Mouse (Mus musculus): ENCODE results near the gene Aes. TPM values are rescaled to one million over a fixed set of nuclear protein-coding genes. Genes with fewer than 3 reads are reported as not detected.

The Aes gene
- polyA plus RNA-seq, 1 experiment from 2014 or later: 467 TPM

DNA sequence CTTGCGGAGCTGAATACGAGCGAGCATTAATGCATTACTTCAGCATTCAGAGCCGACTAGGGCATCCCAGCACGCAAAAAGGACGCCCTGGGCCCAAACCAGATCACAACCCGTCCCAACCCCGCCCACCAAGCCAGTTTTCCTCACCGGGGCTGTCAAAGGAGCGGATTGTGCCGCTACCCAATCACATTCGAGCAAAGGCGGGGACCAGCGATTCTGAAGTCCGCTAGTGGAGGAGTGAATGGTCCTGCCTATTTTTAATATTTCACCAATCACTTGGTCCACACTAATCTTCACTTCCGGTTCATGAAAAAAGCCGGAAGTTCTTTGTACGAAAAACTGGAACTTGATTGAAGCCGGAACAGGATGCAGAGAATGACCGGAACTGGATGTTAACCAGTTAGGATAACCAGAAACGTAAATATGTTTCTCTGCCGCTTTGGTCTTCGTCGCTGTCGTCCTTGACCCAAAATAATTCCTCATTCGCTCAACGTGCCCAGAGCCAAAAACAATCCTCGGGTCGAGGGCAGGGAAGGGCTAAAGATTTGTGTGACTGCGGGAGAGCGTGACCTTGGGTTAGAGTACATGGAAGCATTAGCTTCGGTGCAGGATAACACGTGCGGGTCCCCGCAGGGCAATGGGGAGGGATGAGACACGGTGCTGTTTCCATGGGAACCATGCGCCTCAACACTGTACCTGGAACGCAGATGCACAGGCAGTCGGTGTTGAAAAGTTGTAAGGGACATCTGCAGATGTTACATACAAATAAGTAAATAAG, 46.9 kb downstream of the Aes start, which contains the start of gene BC025920:
Gene BC025920 (plus strand): TSS at position 297 of the 778 bp plus-strand sequence.
- peaks cover 22% of the 10 kb centered on the region for H3K4me1 ChIP-seq
- H3K9me3 ChIP-seq: no peaks in the 10 kb centered on the region
- H3K27ac ChIP-seq: peak within 1 kb of the TSS; percentile 92
- H3K4me3 ChIP-seq: peak within 1 kb of the TSS; percentile 69
- 1% methylated on average over 39 of the region's 39 CpGs for WGBS
- no peaks in the 10 kb centered on the region for H3K27me3 ChIP-seq (ENCODE audit: insufficient read depth, poor library complexity, severe bottlenecking)
- peaks cover 18% of the 10 kb centered on the region; the same call in 1 of the 2 replicates for H3K36me3 ChIP-seq
- peak; percentile 99 for DNase-seq (ENCODE audit: low spot score)

DNA sequence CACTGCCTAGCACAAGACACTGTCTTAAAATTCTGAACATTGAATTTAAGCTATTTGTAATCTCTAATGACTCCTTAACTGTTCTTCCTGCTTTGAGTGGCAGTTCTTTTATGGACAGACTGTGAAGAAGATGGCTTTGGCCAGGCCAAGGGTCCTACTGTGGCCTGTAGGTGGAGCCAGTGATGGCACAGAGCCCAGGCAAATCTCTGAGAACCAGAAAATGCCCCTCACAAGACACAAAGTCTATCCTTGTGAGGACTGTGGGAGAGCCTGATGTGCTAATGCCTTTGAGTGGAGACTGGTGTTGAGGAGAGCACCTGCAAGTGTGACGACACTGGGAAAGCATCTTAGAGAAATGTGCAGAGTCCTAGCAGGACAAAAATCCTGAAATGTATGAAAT, 49.0 kb downstream of the Aes start:
- no peak for DNase-seq (ENCODE audit: low spot score)
- WGBS: 82% methylated on average over 1 of the region's 1 CpGs
- Histone ChIP-seq H3K27me3 (ENCODE audit: insufficient read depth, poor library complexity, severe bottlenecking) (no peaks in the 10 kb centered on the region; the same call in 1 of the 2 replicates), H3K27ac (no peak overlapping the region), H3K36me3 (peaks cover 18% of the 10 kb centered on the region; the same call in 1 of the 2 replicates), H3K4me1 (peaks cover 15% of the 10 kb centered on the region; the same call in 1 of the 2 replicates), H3K9me3 (no peaks in the 10 kb centered on the region), H3K4me3 (no peak overlapping the region)

DNA sequence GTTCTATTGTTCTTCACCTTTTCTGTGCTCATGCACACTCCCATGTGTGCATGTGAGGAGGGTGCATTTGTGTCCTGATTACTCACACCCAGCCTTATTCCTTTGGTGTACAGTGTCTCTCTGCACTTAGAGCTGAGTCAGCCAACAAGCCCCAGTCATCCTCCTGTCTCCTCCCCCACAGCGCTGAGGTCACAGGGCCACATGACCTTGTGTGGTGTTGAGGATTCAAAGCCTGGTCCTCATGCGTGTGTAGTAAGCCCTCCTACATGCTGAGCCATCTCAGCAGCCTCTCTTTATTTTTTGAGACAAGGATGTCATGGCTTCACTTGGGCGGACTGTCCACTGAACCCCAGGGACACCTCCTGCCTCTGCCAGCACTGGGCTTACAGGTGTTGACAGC, 53.5 kb downstream of the Aes start:
- no peak overlapping the region for H3K27ac ChIP-seq
- H3K4me1 ChIP-seq: no peaks in the 10 kb centered on the region
- H3K4me3 ChIP-seq: no peak overlapping the region
- H3K27me3 ChIP-seq (ENCODE audit: insufficient read depth, poor library complexity, severe bottlenecking): no peaks in the 10 kb centered on the region; the same call in 1 of the 2 replicates
- DNase-seq (ENCODE audit: low spot score): no peak
- WGBS: 63% methylated on average over 3 of the region's 3 CpGs
- H3K9me3 ChIP-seq: no peaks in the 10 kb centered on the region
- peaks cover 16% of the 10 kb centered on the region; the same call in 1 of the 2 replicates for H3K36me3 ChIP-seq

DNA sequence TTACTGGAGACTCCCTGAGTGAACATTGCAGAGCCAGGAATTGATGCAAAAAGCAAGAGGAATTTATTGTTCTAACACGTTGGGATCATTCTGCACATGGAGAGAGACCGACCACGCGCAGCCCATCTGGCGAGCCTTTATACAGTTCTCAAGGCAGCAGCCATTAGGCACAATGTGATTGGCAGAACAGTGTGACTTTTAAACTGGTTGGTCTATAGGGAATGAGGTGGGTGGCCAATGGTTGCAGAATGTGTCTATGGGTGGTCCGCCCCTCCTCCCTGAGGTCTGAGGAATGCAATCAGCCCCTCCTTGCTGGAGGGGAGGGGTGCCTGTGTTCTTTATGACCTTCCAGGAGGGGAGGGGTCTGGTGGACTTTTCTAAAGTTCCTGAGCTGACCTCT, 56.2 kb downstream of the Aes start:
- Histone ChIP-seq H3K4me1 (no peaks in the 10 kb centered on the region), H3K36me3 (no peaks in the 10 kb centered on the region), H3K9me3 (no peaks in the 10 kb centered on the region), H3K4me3 (no peak overlapping the region), H3K27me3 (ENCODE audit: insufficient read depth, poor library complexity, severe bottlenecking) (no peaks in the 10 kb centered on the region; the same call in 1 of the 2 replicates), H3K27ac (no peak overlapping the region)
- no peak for DNase-seq (ENCODE audit: low spot score)
- 75% methylated on average over 6 of the region's 6 CpGs for WGBS

Other genes starting within 250 kb of the Aes start
- gene Cactin, start 238.4 kb upstream of the Aes start, polyA plus RNA-seq (2016; fragmentation: Nextera tagmentation; extraction: Ambion mirVana): 37.2 and 51.6 TPM in 2 replicates
- 10.8 and 15.6 TPM in 2 replicates for gene Tbxa2r, start 230.8 kb upstream of the Aes start, polyA plus RNA-seq (2016; fragmentation: Nextera tagmentation; extraction: Ambion mirVana)
- not detected in 2 replicates for gene Gipc3, start 216.2 kb upstream of the Aes start, polyA plus RNA-seq (2016; fragmentation: Nextera tagmentation; extraction: Ambion mirVana)
- 100 and 109 TPM in 2 replicates for gene Hmg20b, start 209.0 kb upstream of the Aes start, polyA plus RNA-seq (2016; fragmentation: Nextera tagmentation; extraction: Ambion mirVana)
- 10.3 and 12.8 TPM in 2 replicates for gene Mfsd12, start 202.0 kb upstream of the Aes start, polyA plus RNA-seq (2016; fragmentation: Nextera tagmentation; extraction: Ambion mirVana)
- 1.1 and 1.4 TPM in 2 replicates for gene 4930404N11Rik, start 193.7 kb upstream of the Aes start, polyA plus RNA-seq (2016; fragmentation: Nextera tagmentation; extraction: Ambion mirVana)
- gene Fzr1, start 181.0 kb upstream of the Aes start, polyA plus RNA-seq (2016; fragmentation: Nextera tagmentation; extraction: Ambion mirVana): 105 and 117 TPM in 2 replicates
- gene Dohh, start 175.1 kb upstream of the Aes start, polyA plus RNA-seq (2016; fragmentation: Nextera tagmentation; extraction: Ambion mirVana): 100 and 105 TPM in 2 replicates
- 2.2 and 3.1 TPM in 2 replicates for gene Gm48551, start 175.0 kb upstream of the Aes start, polyA plus RNA-seq (2016; fragmentation: Nextera tagmentation; extraction: Ambion mirVana)
- gene Gm48552, start 170.5 kb upstream of the Aes start, polyA plus RNA-seq (2016; fragmentation: Nextera tagmentation; extraction: Ambion mirVana): 1.1 and 1.7 TPM in 2 replicates
- gene Smim24, start 166.4 kb upstream of the Aes start, polyA plus RNA-seq (2016; fragmentation: Nextera tagmentation; extraction: Ambion mirVana): 3.4 and 4.0 TPM in 2 replicates
- gene Nfic, start 103.9 kb upstream of the Aes start, polyA plus RNA-seq (2016; fragmentation: Nextera tagmentation; extraction: Ambion mirVana): 23.0 and 24.3 TPM in 2 replicates
- 0.10 and 0.18 TPM in 2 replicates for gene Celf5, start 76.8 kb upstream of the Aes start, polyA plus RNA-seq (2016; fragmentation: Nextera tagmentation; extraction: Ambion mirVana)
- gene Ncln, start 63.1 kb upstream of the Aes start, polyA plus RNA-seq (2016; fragmentation: Nextera tagmentation; extraction: Ambion mirVana): 75.3 and 86.1 TPM in 2 replicates
- 0.46 and 0.83 TPM in 2 replicates for gene S1pr4, start 59.4 kb upstream of the Aes start, polyA plus RNA-seq (2016; fragmentation: Nextera tagmentation; extraction: Ambion mirVana)
- gene Gna15, start 35.3 kb upstream of the Aes start, polyA plus RNA-seq (2016; fragmentation: Nextera tagmentation; extraction: Ambion mirVana): 2.8 and 4.8 TPM in 2 replicates
- 73.2 and 79.1 TPM in 2 replicates for gene Gna11, start 14.3 kb upstream of the Aes start, polyA plus RNA-seq (2016; fragmentation: Nextera tagmentation; extraction: Ambion mirVana)
- gene Tle2, start 15.1 kb downstream of the Aes start, polyA plus RNA-seq (2016; fragmentation: Nextera tagmentation; extraction: Ambion mirVana): 17.4 and 18.3 TPM in 2 replicates
- 29.0 and 33.9 TPM in 2 replicates for gene Tle6, start 41.6 kb downstream of the Aes start, polyA plus RNA-seq (2016; fragmentation: Nextera tagmentation; extraction: Ambion mirVana)
- 0.95 and 1.4 TPM in 2 replicates for gene BC025920, start 46.8 kb downstream of the Aes start, polyA plus RNA-seq (2016; fragmentation: Nextera tagmentation; extraction: Ambion mirVana)
- 28.5 and 30.7 TPM in 2 replicates for gene Sirt6, start 68.3 kb downstream of the Aes start, polyA plus RNA-seq (2016; fragmentation: Nextera tagmentation; extraction: Ambion mirVana)
- 9.6 and 12.8 TPM in 2 replicates for gene Ankrd24, start 69.1 kb downstream of the Aes start, polyA plus RNA-seq (2016; fragmentation: Nextera tagmentation; extraction: Ambion mirVana)
- gene Gm10778, start 89.6 kb downstream of the Aes start, polyA plus RNA-seq (2016; fragmentation: Nextera tagmentation; extraction: Ambion mirVana): 4.0 and 4.1 TPM in 2 replicates
- 11.2 and 12.6 TPM in 2 replicates for gene Zfp433, start 145.3 kb downstream of the Aes start, polyA plus RNA-seq (2016; fragmentation: Nextera tagmentation; extraction: Ambion mirVana)
- gene Gm3055, start 211.7 kb downstream of the Aes start, polyA plus RNA-seq (2016; fragmentation: Nextera tagmentation; extraction: Ambion mirVana): 5.2 and 7.4 TPM in 2 replicates